ENCODE assay signal across 18 mouse cellular contexts in genomic region chr9:118186776-118187175, GRCm38 (mm10).
"Had no signal": no experiment of that assay in that cellular context is flagged by ENCODE, and none has a peak within 500 bp of the region (broad histone marks: within the 10 kb centered on the region; RNA-seq: fewer than 3 reads in every experiment).

No protein-coding gene starts in this region.

- H3K27me3 ChIP-seq: liver, embryonic 13.5 days; midbrain, embryonic 13.5 days had no signal

- H3K9me3 ChIP-seq: liver, embryonic 13.5 days; midbrain, embryonic 13.5 days had no signal

- H3K4me1 ChIP-seq: liver, embryonic 13.5 days had no signal

- H3K4me2 ChIP-seq: liver, embryonic 13.5 days; midbrain, embryonic 13.5 days had no signal

- H3K27ac ChIP-seq: layer of hippocampus, adult 2 months; left cerebral cortex, adult 2 months; liver, embryonic 13.5 days; macrophage; stomach, postnatal 0 days had no signal

- H3K4me3 ChIP-seq: layer of hippocampus, adult 2 months; left cerebral cortex, adult 2 months; liver, embryonic 13.5 days; midbrain, embryonic 13.5 days had no signal

- ATAC-seq: midbrain, embryonic 13.5 days; midbrain, embryonic 16.5 days had no signal

- H3K9ac ChIP-seq: liver, embryonic 13.5 days; midbrain, embryonic 13.5 days had no signal

- H3K36me3 ChIP-seq: liver, embryonic 13.5 days; midbrain, embryonic 13.5 days had no signal

- DNase-seq: kidney, adult 9 months; kidney, postnatal 14 days; kidney, postnatal 4 days; layer of hippocampus, postnatal 36 days; liver, embryonic 13.5 days; lung, adult 2 months; right cerebral cortex, adult 18-20 months; right cerebral cortex, postnatal 14 days; right cerebral cortex, postnatal 4 days; thymus, adult 2 months; thymus, postnatal 14 days; thymus, postnatal 4 days had no signal
